Mouse (Mus musculus): ENCODE results near the gene Spast. TPM values are rescaled to one million over a fixed set of nuclear protein-coding genes. Genes with fewer than 3 reads are reported as not detected.

Gene Spast
- polyA plus RNA-seq, 1 experiment, result 26.9 TPM

DNA sequence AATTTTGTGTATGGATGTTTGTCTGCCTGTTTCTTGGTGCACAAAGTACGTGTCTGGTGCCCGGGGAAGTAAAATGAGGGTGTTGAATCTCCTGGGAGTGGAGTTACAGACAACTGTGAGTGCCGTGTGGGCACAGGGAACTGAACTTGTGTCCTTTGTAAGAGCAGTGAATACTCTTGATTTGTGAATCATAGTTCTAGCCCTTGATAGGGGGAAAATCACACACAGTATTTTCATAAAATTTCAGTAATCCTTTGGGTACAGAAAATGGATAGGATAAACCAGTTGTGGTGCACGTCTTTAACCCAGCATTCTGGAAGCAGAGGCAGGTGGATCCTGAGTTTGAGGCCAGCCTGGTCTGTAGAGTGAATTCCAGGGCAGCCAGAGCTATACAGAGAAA, 58.0 kb downstream of the Spast start:
- H3K4me1 ChIP-seq (ENCODE audit: control insufficient read depth, insufficient read depth, low read length), result peaks cover 12% of the 10 kb centered on the region
- peak overlapping the region; percentile 42; the same call in 1 of the 2 replicates for H3K4me3 ChIP-seq (ENCODE audit: insufficient read depth, low read length)
- TF ChIP-seq CTCF (IDR thresholded peaks at IDR 0.05; ENCODE audit: low read depth, low read length) (no peak), POLR2A (IDR thresholded peaks at IDR 0.05; ENCODE audit: borderline replicate concordance, low read depth, low read length) (no peak)
- H3K27ac ChIP-seq (ENCODE audit: insufficient read depth, low read depth, low read length), result no peak overlapping the region

DNA sequence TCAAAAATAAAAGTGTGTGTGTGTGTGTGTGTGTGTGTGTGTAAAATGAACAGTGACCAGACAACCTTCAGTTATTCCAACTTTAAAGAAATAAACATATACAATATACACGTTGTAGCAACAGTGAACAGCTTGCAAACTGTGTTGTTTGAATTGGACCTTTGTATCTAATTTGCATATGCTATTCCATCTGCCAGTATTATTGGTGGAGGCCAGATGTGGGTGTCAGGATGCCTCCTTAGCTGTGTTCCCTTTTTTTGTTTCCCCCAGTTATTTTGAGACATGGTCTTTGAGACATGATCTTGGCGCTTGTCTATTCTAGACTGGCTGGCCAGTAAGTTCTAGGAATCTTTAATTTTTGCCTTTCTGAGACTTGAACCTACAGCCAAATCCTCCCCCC, 58.4 kb downstream of the Spast start:
- no peak overlapping the region for H3K27ac ChIP-seq (ENCODE audit: insufficient read depth, low read depth, low read length)
- H3K4me1 ChIP-seq (ENCODE audit: control insufficient read depth, insufficient read depth, low read length), result peaks cover 12% of the 10 kb centered on the region
- H3K4me3 ChIP-seq (ENCODE audit: insufficient read depth, low read length), result no peak overlapping the region
- TF ChIP-seq CTCF (IDR thresholded peaks at IDR 0.05; ENCODE audit: low read depth, low read length) (no peak), POLR2A (IDR thresholded peaks at IDR 0.05; ENCODE audit: borderline replicate concordance, low read depth, low read length) (no peak)

DNA sequence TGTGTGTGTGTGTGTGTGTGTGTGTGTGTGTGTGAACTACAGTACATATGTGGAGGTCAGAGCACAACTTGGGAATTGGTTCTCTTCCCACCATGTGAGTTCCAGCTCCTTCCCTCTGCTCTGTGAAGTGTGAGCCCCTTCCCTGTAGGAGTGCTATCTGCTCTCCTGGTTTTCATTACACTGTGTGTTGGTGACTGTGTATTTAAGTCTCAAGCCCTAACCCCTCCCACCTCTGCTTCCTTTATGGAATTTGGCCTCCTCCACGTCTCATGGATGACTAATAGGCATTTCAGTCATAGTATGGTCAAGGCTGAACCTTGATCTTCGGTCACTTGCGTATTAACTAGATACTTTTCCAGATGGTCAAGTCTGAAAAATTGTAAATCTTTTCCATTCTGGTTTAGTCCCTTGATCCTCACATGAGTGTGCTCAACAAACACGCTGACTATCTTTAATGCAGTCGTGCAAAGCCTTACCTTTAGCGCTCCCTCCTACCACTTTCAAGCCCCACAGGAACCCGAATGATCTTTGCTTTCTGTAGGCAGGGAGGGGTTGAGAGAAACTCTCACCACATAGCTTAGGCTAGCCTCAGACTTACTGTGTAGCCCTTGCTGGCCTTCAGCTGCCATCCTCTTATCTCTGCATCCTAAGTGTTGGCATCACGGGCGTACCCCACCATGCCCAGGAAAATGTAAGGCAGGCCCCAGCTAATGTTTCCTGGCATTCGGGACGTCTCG, 63.9 kb downstream of the Spast start:
- TF ChIP-seq CTCF (IDR thresholded peaks at IDR 0.05; ENCODE audit: low read depth, low read length) (no peak), POLR2A (IDR thresholded peaks at IDR 0.05; ENCODE audit: borderline replicate concordance, low read depth, low read length) (no peak)
- H3K4me3 ChIP-seq (ENCODE audit: insufficient read depth, low read length), result no peak overlapping the region
- H3K4me1 ChIP-seq (ENCODE audit: control insufficient read depth, insufficient read depth, low read length), result no peaks in the 10 kb centered on the region
- no peak overlapping the region for H3K27ac ChIP-seq (ENCODE audit: insufficient read depth, low read depth, low read length)

DNA sequence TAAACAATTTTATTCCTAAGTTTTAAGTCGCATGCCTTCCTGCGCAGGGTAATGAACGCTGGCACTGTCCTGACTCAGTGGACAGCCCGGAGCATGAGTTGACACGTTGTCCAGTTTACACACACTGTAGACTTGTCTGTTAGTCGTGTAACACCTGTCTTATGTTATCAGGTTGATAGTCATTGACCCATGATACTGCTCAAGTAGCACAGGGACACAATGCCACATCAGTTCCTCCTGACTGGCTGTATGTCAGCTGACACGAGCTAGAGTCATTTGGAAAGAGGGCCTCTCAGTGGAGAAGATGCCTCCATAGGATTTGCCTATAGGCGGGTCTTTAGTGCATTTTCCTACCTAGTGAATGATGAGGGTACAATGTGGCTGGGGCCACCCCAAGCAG, 67.7 kb downstream of the Spast start:
- no peak for TF ChIP-seq POLR2A (IDR thresholded peaks at IDR 0.05; ENCODE audit: borderline replicate concordance, low read depth, low read length)
- no peak for TF ChIP-seq CTCF (IDR thresholded peaks at IDR 0.05; ENCODE audit: low read depth, low read length)
- Histone ChIP-seq H3K4me3 (ENCODE audit: insufficient read depth, low read length) (no peak overlapping the region), H3K27ac (ENCODE audit: insufficient read depth, low read depth, low read length) (no peak overlapping the region), H3K4me1 (ENCODE audit: control insufficient read depth, insufficient read depth, low read length) (no peaks in the 10 kb centered on the region)

DNA sequence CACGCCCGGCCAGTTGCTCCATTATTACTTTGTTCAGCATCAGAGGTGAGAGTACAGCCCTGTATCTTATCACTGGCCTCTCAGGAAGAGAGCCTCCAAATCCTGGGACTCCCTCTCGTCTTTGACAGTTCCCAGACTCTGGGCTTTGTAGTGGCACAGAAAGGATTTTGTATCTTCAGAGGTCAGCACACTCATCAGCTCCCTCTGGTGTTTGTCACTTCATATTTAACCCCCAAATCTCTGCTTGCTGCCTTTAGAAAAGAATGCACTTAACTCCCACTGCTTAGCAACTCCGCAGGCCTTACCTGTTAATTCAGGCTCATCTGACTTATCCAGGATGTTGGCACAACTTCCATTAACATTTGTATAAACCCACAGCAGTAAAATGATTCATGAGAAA, 70.9 kb downstream of the Spast start:
- Histone ChIP-seq H3K4me1 (ENCODE audit: control insufficient read depth, insufficient read depth, low read length) (peaks cover 16% of the 10 kb centered on the region), H3K4me3 (ENCODE audit: insufficient read depth, low read length) (no peak overlapping the region)
- no peak for TF ChIP-seq CTCF (IDR thresholded peaks at IDR 0.05; ENCODE audit: low read depth, low read length)
- no peak for TF ChIP-seq POLR2A (IDR thresholded peaks at IDR 0.05; ENCODE audit: borderline replicate concordance, low read depth, low read length)

DNA sequence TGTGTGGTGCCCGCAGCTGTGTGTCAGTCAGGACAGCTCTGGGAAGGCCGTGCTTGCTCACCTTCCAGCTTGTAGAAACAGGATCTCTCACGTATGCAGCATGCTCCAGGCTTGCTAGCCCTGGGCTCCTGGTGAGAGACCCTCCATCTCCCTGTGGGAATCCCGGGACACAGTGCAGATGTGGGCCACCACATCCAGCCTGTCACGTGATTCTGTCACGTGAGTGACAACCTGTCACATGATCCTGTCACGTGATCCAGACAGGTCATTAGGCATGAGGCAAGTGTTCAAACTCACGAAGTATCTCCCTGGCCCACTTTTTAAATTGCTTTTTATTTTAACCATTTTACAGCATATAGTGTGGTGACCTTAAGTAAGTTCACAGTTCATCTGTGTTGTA, 74.5 kb downstream of the Spast start:
- Histone ChIP-seq H3K4me1 (ENCODE audit: control insufficient read depth, insufficient read depth, low read length) (peaks cover 20% of the 10 kb centered on the region), H3K4me3 (ENCODE audit: insufficient read depth, low read length) (no peak overlapping the region), H3K27ac (ENCODE audit: insufficient read depth, low read depth, low read length) (no peak overlapping the region)
- no peak for TF ChIP-seq POLR2A (IDR thresholded peaks at IDR 0.05; ENCODE audit: borderline replicate concordance, low read depth, low read length)
- no peak for TF ChIP-seq CTCF (IDR thresholded peaks at IDR 0.05; ENCODE audit: low read depth, low read length)

More for the DNA sequence above, 70.9 kb downstream of the Spast start:
- H3K27ac ChIP-seq (ENCODE audit: insufficient read depth, low read depth, low read length), result no peak overlapping the region

DNA sequence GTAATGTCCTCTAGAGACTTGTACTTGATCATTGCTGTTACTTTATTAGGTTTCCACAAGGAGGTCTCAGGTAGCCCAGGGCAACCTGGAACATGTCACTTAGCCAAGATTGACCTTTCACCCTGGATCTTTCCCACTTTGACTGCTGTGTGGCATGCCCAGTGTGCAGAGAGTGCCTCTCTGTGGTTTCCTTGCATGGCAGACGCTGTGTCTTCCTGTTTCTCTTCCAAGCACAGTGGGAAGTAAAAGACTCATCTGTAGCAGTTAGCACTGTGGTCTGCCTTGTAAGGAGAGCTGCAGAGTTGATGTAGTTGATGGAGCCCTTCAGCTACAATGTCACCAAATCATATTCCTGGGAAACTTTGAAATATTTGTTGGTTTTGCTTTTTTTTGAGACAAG, 75.9 kb downstream of the Spast start:
- Histone ChIP-seq H3K27ac (ENCODE audit: insufficient read depth, low read depth, low read length) (peak overlapping the region; percentile 61), H3K4me1 (ENCODE audit: control insufficient read depth, insufficient read depth, low read length) (peaks cover 20% of the 10 kb centered on the region), H3K4me3 (ENCODE audit: insufficient read depth, low read length) (no peak overlapping the region)
- TF ChIP-seq CTCF (IDR thresholded peaks at IDR 0.05; ENCODE audit: low read depth, low read length) (no peak), POLR2A (IDR thresholded peaks at IDR 0.05; ENCODE audit: borderline replicate concordance, low read depth, low read length) (no peak)

DNA sequence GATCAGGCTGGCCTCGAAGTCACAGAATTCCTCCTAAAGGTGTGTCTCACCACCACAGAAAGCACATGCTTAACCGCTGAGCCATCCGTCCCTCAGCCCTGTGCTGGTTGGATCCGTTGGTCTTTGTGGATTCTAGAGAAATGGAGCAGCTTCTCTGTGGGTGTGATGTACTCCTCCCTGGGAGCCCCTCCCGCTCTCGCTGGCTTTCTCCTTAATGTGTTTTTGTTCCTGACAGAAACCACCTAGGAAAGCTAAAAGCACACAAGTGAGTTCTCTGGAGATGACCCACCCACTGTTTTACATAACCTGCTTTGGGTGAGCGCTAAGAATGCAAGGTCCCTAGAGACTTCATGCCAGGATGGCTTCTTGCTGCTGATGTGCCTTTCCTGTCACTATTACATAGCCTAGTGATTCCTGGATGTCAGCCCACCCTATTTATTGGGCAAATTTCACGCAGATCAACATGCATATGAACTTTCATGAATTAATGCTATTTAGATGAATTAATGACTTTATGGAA, 78.1 kb downstream of the Spast start:
- Histone ChIP-seq H3K4me1 (ENCODE audit: control insufficient read depth, insufficient read depth, low read length) (peaks cover 20% of the 10 kb centered on the region), H3K4me3 (ENCODE audit: insufficient read depth, low read length) (no peak overlapping the region), H3K27ac (ENCODE audit: insufficient read depth, low read depth, low read length) (no peak overlapping the region)
- TF ChIP-seq CTCF (IDR thresholded peaks at IDR 0.05; ENCODE audit: low read depth, low read length), result no peak
- no peak for TF ChIP-seq POLR2A (IDR thresholded peaks at IDR 0.05; ENCODE audit: borderline replicate concordance, low read depth, low read length)

DNA sequence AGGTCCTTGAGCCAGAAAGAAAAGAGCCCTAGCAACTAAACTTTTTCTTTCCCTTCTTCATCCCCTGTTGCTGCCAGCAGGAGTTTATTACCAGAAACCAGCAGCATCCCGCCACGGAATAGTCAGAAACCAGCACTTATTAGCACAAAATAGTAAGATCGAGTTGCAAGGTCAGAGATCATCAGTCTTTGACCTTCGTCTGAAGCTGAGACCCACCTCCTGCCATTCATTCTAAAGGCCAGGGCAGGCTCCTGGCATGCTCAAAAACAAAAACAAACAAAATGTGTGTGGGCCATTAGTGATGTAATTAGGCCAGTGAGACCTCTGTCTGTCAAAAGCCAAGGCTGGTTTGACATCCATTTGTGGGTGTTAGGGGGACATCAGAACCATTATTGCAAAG, 79.4 kb downstream of the Spast start:
- Histone ChIP-seq H3K27ac (ENCODE audit: insufficient read depth, low read depth, low read length) (no peak overlapping the region), H3K4me1 (ENCODE audit: control insufficient read depth, insufficient read depth, low read length) (peaks cover 19% of the 10 kb centered on the region), H3K4me3 (ENCODE audit: insufficient read depth, low read length) (no peak overlapping the region)
- no peak for TF ChIP-seq CTCF (IDR thresholded peaks at IDR 0.05; ENCODE audit: low read depth, low read length)
- TF ChIP-seq POLR2A (IDR thresholded peaks at IDR 0.05; ENCODE audit: borderline replicate concordance, low read depth, low read length), result no peak

DNA sequence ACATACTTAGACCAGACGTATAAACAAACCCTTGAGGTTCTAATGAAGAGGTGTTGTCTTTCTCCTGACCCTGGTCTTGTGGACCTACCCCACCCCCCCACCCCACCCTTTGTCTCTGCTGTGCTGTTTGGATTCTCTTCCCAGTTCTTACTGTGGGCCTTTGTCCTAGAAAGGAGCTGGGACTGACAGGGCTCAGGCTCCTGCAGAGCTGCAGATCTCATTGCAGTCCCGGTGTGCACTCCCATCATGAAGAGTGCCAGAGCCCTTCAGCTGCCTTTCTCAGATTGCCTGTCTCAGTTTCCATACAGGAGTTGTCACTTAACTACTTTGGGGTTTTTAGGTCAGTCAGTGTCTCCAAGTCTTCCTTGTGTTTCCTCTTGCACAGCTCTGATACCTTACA, 81.9 kb downstream of the Spast start:
- H3K4me1 ChIP-seq (ENCODE audit: control insufficient read depth, insufficient read depth, low read length), result no peaks in the 10 kb centered on the region
- no peak overlapping the region for H3K27ac ChIP-seq (ENCODE audit: insufficient read depth, low read depth, low read length)
- no peak overlapping the region for H3K4me3 ChIP-seq (ENCODE audit: insufficient read depth, low read length)
- no peak for TF ChIP-seq POLR2A (IDR thresholded peaks at IDR 0.05; ENCODE audit: borderline replicate concordance, low read depth, low read length)
- no peak for TF ChIP-seq CTCF (IDR thresholded peaks at IDR 0.05; ENCODE audit: low read depth, low read length)

Measured in bone marrow macrophage, adult 2 months (primary cell).